ENCODE assay signal across 9 mouse cellular contexts in genomic region chr5:125067673-125068072, GRCm38 (mm10).
A peak's percentile ranks its signal among the peaks of the same experiment; 100 is the strongest.
DNase-seq lines count a peak whose midpoint lies in the region; ATAC-seq and TF ChIP-seq lines count a peak whose summit lies in the region.
"Had no signal": no experiment of that assay in that cellular context is flagged by ENCODE, and none has a peak within 500 bp of the region (broad histone marks: within the 10 kb centered on the region; RNA-seq: fewer than 3 reads in every experiment).

No protein-coding gene starts in this region.

- TF ChIP-seq EP300 in stomach, postnatal 0 days (optimal IDR thresholded peaks at IDR 0.05), result no peak

- 0 out of 2 replicates have a peak overlapping the region, but pooled peaks have one; percentile 6 for H3K27ac ChIP-seq in heart, embryonic 13.5 days (replicated peaks)
- H3K27ac ChIP-seq in stomach, embryonic 14.5 days (ENCODE audit: low read length), result peak overlapping the region; percentile 52; the same call in 1 of the 2 replicates
- H3K27ac ChIP-seq in stomach, postnatal 0 days (replicated peaks), result no peak overlapping the region
- H3K27ac ChIP-seq in limb, embryonic 12.5 days, result peak overlapping the region; percentile 91
- H3K27ac ChIP-seq in stomach, embryonic 15.5 days, result peak overlapping the region; percentile 31; the same call in 1 of the 2 replicates

- no peak for DNase-seq in heart, postnatal 4 days
- no peak for DNase-seq in stomach, postnatal 0 days (ENCODE audit: low spot score)
- no peak for DNase-seq in thymus, postnatal 14 days
- DNase-seq in retina, embryonic 14.5 days (ENCODE audit: low spot score), result no peak

- ATAC-seq in heart, embryonic 13.5 days (ENCODE audit: extremely low read depth, insufficient number of reproducible peaks, low FRiP score, low TSS enrichment), result no peak
- ATAC-seq in stomach, embryonic 14.5 days (ENCODE audit: insufficient number of reproducible peaks, insufficient read depth, low FRiP score, low read depth), result no peak
- no peak for ATAC-seq in stomach, postnatal 0 days (ENCODE audit: low FRiP score, low TSS enrichment)
- ATAC-seq in limb, embryonic 12.5 days (ENCODE audit: insufficient number of reproducible peaks, insufficient read depth, low FRiP score, low TSS enrichment, low read depth), result no peak
- ATAC-seq in stomach, embryonic 15.5 days (ENCODE audit: insufficient read depth, low FRiP score, low read depth), result no peak
- ATAC-seq: forebrain, embryonic 16.5 days had no signal

- H3K36me3 ChIP-seq in heart, embryonic 13.5 days, result peaks cover 59% of the 10 kb centered on the region
- H3K36me3 ChIP-seq in stomach, embryonic 14.5 days (ENCODE audit: control insufficient read depth, insufficient read depth, low read length), result peaks cover 47% of the 10 kb centered on the region
- peaks cover 33% of the 10 kb centered on the region for H3K36me3 ChIP-seq in stomach, postnatal 0 days (ENCODE audit: control insufficient read depth, insufficient read depth, low read length)
- H3K36me3 ChIP-seq in limb, embryonic 12.5 days, result peaks cover 68% of the 10 kb centered on the region
- peaks cover 35% of the 10 kb centered on the region for H3K36me3 ChIP-seq in stomach, embryonic 15.5 days

- H3K4me1 ChIP-seq in heart, embryonic 13.5 days, result peaks cover 62% of the 10 kb centered on the region
- peaks cover 50% of the 10 kb centered on the region for H3K4me1 ChIP-seq in stomach, embryonic 14.5 days (ENCODE audit: control insufficient read depth, insufficient read depth, low read length)
- peaks cover 13% of the 10 kb centered on the region for H3K4me1 ChIP-seq in stomach, postnatal 0 days (replicated peaks; ENCODE audit: control insufficient read depth, insufficient read depth)
- H3K4me1 ChIP-seq in limb, embryonic 12.5 days (replicated peaks), result peaks cover 63% of the 10 kb centered on the region
- peaks cover 45% of the 10 kb centered on the region for H3K4me1 ChIP-seq in stomach, embryonic 15.5 days

- no peak overlapping the region for H3K4me3 ChIP-seq in heart, embryonic 13.5 days
- H3K4me3 ChIP-seq in stomach, embryonic 14.5 days (ENCODE audit: low read depth, low read length), result no peak overlapping the region
- H3K4me3 ChIP-seq in stomach, postnatal 0 days (ENCODE audit: low read depth, low read length), result no peak overlapping the region
- no peak overlapping the region for H3K4me3 ChIP-seq in limb, embryonic 12.5 days (replicated peaks)
- no peak overlapping the region for H3K4me3 ChIP-seq in stomach, embryonic 15.5 days (replicated peaks)

- H3K9ac ChIP-seq in heart, embryonic 13.5 days, result no peak overlapping the region
- H3K9ac ChIP-seq in stomach, embryonic 14.5 days (replicated peaks; ENCODE audit: low read depth, low read length), result no peak overlapping the region
- H3K9ac ChIP-seq in stomach, postnatal 0 days (ENCODE audit: low read length), result no peak overlapping the region
- H3K9ac ChIP-seq in limb, embryonic 12.5 days (replicated peaks), result no peak overlapping the region
- H3K9ac ChIP-seq in stomach, embryonic 15.5 days, result no peak overlapping the region

- WGBS in heart, embryonic 13.5 days, result 79% methylated on average over 14 of the region's 14 CpGs
- WGBS in stomach, embryonic 14.5 days, result 67% methylated on average over 14 of the region's 14 CpGs
- 75% methylated on average over 14 of the region's 14 CpGs for WGBS in stomach, postnatal 0 days
- 72% methylated on average over 14 of the region's 14 CpGs for WGBS in limb, embryonic 12.5 days
- WGBS in stomach, embryonic 15.5 days, result 78% methylated on average over 14 of the region's 14 CpGs

- TF ChIP-seq CTCF in stomach, postnatal 0 days (IDR thresholded peaks at IDR 0.05; ENCODE audit: low read depth), result no peak

- no peaks in the 10 kb centered on the region for H3K27me3 ChIP-seq in heart, embryonic 13.5 days (replicated peaks)
- no peaks in the 10 kb centered on the region for H3K27me3 ChIP-seq in stomach, embryonic 14.5 days (ENCODE audit: control insufficient read depth, insufficient read depth, low read length)
- H3K27me3 ChIP-seq in stomach, postnatal 0 days (ENCODE audit: control insufficient read depth, insufficient read depth, low read length), result no peaks in the 10 kb centered on the region
- no peaks in the 10 kb centered on the region for H3K27me3 ChIP-seq in limb, embryonic 12.5 days
- H3K27me3 ChIP-seq in stomach, embryonic 15.5 days (replicated peaks), result no peaks in the 10 kb centered on the region

- no peaks in the 10 kb centered on the region for H3K9me3 ChIP-seq in heart, embryonic 13.5 days
- H3K9me3 ChIP-seq in stomach, embryonic 14.5 days (ENCODE audit: control insufficient read depth, low read depth, low read length), result no peaks in the 10 kb centered on the region
- H3K9me3 ChIP-seq in stomach, postnatal 0 days (ENCODE audit: control insufficient read depth, low read length), result no peaks in the 10 kb centered on the region
- H3K9me3 ChIP-seq in limb, embryonic 12.5 days, result no peaks in the 10 kb centered on the region
- no peaks in the 10 kb centered on the region for H3K9me3 ChIP-seq in stomach, embryonic 15.5 days

- H3K4me2 ChIP-seq in heart, embryonic 13.5 days, result no peak overlapping the region
- no peak overlapping the region for H3K4me2 ChIP-seq in stomach, embryonic 14.5 days (replicated peaks; ENCODE audit: low read depth, low read length)
- H3K4me2 ChIP-seq in stomach, postnatal 0 days (replicated peaks; ENCODE audit: low read depth), result no peak overlapping the region
- H3K4me2 ChIP-seq in limb, embryonic 12.5 days, result no peak overlapping the region
- no peak overlapping the region for H3K4me2 ChIP-seq in stomach, embryonic 15.5 days
